Mouse (Mus musculus): ENCODE results near the gene Btbd9.
A peak's percentile ranks its signal among the peaks of the same experiment; 100 is the strongest.

Btbd9 gene

GRCm38 (mm10) chr17:30474561-30474960 is 101.7 kb downstream of the Btbd9 start:
- DNase-seq = no peak

- DNase-seq = no peak
Observed at GRCm38 (mm10) chr17:30472776-30473175, 103.5 kb downstream of the Btbd9 start.

- DNase-seq = no peak
Observed at GRCm38 (mm10) chr17:30471512-30471911, 104.8 kb downstream of the Btbd9 start.

GRCm38 (mm10) chr17:30470790-30471189 is 105.5 kb downstream of the Btbd9 start:
- DNase-seq = no peak

DNA sequence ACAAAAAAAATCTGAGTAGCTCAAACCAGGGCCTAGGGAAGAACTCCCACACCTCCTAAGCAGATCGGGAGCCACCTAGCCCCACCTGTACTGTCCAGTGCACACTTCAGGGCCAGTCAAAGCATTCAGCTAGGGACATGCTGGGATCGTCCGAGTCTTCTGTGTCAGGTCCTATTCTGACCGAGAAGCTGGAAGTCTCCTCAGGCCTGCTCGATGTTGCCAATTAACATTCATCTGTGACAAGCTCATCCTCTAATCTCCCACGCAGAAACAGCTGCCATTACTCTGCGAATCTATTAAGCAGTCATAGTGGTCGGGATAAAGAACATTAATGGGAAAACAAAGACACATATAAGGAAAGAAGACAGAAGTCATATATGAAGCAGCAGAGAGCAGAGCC is 106.0 kb downstream of the Btbd9 start:
- no peak for DNase-seq

- DNase-seq = no peak
Observed at GRCm38 (mm10) chr17:30469511-30470076, 106.7 kb downstream of the Btbd9 start.

- DNase-seq = no peak
Observed at GRCm38 (mm10) chr17:30468368-30468767, 107.9 kb downstream of the Btbd9 start.

- DNase-seq = no peak
Observed at GRCm38 (mm10) chr17:30467566-30468213, 108.6 kb downstream of the Btbd9 start.

DNA sequence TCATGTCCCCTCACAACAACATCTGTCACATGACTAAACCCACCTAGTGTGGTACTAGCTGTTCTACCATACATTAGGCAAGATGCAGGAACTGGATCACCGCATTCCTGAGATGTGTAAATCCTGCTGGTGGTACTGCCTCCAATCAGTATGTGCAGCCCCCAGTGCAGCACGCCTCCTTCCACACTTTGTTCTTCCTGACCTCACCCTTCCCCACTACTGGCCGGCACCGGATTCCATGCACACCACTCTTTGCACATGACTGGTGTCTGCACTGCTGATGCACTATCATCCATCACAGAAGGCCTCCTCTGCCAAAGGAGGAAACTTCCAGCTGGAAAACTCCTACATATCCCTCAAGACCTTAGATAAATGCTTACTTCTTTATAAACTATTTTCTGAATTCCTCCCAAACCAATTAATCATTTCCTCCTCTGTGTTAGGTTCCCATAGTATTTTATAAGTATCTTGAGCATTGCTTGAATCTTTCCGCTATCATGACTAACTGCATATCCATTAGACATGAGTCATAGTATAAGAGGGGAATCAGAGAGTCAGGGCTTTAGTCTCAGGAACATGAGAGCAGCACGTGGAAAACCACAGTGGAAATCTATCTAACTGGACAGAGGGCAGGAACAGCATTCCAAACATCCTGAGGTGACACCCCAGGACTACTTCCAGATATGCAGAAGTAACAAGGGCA is 111.1 kb downstream of the Btbd9 start:
- DNase-seq = no peak

DNA sequence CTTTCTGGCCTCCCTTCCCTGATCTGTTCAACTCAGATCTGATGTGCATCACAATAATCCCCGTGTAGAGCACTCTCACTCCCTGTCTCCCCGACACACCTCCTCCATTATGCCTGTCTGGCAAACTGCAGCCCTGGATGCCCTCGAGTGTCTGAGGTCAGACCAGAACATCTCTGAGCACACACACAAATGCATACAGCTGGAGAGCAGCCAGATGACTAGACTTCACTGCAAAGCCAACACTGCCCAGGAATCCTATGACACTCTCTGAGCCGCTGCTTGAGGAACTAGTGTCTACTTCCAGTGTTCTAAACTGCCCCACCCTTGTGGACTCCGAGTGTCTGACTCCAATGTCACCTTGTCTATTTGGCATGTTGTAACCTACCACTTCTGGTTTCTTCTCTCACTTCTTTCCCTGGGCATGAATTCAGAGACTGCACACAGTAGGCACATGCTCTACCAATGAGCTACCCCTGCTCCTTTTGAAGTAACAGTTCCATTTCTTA is 112.0 kb downstream of the Btbd9 start:
- DNase-seq = no peak

DNA sequence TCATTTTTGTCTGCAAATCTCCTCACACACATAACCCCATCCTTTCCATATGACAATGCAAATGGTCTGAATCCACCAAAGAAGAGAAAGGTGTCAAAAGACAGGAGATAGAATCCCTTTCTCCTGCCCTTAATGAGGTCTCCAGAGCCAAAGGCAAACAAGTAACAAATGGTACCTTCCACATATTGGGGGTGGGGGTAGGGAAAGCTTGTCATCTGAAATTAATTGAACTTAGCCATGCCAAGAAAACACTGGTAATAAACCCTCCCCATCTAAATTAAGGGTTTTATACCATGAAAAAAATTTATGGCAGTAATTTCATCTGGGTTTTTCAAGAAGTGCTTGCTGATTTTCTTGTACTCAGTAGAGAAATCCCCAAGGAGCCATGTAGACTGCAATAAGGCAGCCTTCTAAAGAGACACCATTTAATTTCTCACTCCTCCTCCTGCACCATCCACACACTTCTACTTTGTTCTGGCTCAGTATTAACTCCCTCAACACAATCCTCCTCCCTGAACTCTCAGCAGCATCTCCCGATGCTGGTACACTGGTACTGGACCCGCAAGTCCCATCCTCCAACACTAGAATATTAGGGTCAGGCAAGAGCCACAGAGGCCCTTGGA is 115.5 kb downstream of the Btbd9 start:
- DNase-seq = no peak

- no peak for DNase-seq
Observed at GRCm38 (mm10) chr17:30459706-30460105, 116.6 kb downstream of the Btbd9 start.

DNA sequence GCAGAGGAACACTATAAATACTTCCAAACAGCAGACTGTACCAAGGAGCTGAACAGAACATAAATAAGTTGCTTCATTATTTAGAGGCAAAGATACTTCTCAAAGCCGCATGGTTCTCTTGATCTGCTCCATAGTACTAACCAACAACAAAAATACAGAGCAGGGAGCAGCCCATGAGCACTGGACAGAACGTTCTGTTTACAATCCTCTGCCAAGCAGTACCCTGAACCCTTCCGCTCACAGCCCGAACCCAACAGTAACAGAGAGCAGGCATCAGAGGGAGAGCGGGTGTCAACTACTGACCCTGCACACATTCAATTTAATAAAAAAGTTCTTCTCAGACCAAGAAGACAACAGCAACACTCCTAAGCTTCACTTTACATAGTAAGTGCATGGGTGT is 117.4 kb downstream of the Btbd9 start:
- DNase-seq = no peak

DNA sequence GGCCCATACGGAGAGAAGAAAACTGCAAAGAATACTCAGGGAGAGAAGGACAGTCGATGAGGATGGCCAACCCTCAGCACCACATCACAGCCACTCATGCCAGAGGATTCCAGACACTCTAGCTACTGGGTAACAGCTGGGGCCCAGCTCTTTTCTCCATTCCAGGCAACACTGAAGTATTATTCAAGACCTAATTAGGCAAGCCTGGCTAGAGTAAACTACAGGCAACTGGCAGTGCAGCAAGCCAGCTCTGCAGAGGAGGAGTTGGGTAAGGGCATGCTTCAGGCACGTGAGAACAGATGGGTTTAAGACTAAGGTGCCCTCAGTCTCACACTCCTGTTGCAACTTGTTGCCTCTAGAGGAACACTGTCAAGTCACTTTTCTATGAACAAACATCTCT is 118.0 kb downstream of the Btbd9 start:
- DNase-seq = peak; percentile 32

- DNase-seq = no peak
Observed at GRCm38 (mm10) chr17:30457486-30457885, 118.8 kb downstream of the Btbd9 start.

- DNase-seq = no peak
Observed at GRCm38 (mm10) chr17:30456293-30456692, 120.0 kb downstream of the Btbd9 start.

DNA sequence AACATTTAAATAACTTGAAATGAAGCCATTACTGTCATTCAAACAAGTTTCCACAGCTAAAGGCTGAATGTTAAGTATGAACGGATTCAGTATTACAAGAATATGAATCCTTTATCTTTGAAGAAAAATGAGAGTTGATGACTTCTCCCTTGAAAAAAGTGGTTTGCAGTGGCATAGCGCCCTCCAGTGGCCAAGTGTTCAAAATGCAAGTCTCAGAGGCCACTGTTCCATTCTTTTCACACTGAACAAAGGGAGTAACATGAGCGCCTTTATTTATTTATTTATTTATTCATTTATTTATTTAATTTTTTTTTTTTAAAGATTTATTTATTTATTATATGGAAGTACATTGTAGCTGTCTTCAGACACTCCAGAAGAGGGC is 121.4 kb downstream of the Btbd9 start:
- DNase-seq = peak; percentile 34

- DNase-seq = no peak
Observed at GRCm38 (mm10) chr17:30454155-30454861, 122.0 kb downstream of the Btbd9 start.

DNA sequence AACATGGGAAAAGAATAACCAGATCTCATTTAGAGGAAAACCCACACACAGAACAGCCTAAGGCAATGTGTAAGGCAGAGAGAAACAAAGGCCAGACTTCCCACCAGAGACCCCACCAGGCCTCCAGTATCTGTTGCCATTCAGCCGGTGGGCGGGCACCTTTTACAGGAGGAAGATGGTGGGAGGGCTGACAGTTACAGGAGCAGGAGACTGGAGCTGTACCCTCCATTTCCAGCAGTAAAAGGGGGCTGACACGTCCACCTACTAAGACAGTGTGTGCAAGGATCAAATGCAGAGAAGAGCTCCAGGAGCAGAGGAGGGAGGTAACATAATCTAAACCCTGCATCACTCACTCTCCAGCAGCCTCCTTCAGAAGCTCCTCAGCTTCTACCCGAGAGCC is 123.0 kb downstream of the Btbd9 start:
- DNase-seq = no peak

DNA sequence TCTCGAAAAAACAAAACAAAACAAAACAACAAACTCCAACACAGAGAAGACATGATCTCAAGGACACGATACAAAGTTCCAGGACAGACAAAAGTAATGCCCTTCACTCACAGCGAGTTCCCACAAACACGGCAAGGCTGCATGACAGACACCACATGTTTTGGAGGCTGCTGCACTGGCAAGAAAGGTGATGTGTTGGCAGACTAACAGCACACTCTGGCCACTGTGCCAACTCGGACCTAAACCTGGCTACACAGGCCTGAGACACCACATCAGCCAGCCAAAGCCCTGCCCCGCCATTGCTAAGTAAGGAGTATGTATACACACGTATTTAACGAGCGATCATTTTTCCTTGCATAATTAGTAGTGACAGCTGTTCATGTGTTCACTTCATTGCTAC is 123.9 kb downstream of the Btbd9 start:
- no peak for DNase-seq

GRCm38 (mm10) chr17:30448562-30448961 is 127.7 kb downstream of the Btbd9 start:
- DNase-seq = no peak

DNA sequence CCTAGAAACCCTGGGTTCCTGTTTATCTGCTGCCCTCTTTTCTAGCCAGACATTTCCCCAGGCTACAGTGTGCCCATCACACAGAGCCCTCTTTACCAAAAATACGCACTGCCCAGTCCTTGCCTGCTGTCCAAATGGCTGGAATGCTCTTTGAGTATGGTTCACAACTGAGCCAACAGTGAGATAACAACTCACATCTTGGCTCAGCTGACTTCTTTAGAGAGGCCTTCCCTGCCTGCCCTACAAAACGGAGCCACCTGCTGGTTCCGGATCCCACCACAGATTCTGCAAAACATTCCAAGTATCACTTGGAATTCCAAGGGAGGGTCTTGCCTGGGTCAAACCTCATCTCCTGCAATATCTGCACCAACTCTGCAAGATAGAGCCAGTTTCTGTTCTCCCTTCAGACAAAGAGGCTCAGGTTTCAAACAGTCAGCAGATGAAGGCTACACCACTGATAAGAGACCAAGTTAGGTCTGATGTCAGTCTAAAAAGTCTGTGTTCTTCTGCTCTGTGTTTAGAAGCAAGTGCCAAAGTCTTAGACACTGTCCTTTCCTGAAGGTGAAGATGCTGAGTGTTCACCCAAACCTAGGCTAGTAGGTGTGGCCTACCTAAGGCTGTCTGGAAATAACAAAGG is 130.4 kb downstream of the Btbd9 start:
- no peak for DNase-seq

- no peak for DNase-seq
Observed at GRCm38 (mm10) chr17:30439702-30440101, 136.6 kb downstream of the Btbd9 start.
